Mouse (Mus musculus): ENCODE measurements around the gene Cobl.

GRCm38 (mm10) chr11:12421183-12421582 lies 43.6 kb downstream of the Cobl start:
- TF ChIP-seq ZNF384 (IDR thresholded peaks at IDR 0.05; ENCODE audit: low read depth, low read length) (no peak), MAFK (IDR thresholded peaks at IDR 0.05; ENCODE audit: insufficient read depth, low read depth, low read length) (no peak), CHD2 (IDR thresholded peaks at IDR 0.05; ENCODE audit: low read depth, low read length) (no peak), ZC3H11A (IDR thresholded peaks at IDR 0.05; ENCODE audit: borderline replicate concordance, low read depth, low read length) (no peak), HCFC1 (IDR thresholded peaks at IDR 0.05; ENCODE audit: borderline replicate concordance, insufficient read depth, low read length) (no peak)
